Mouse (Mus musculus) splenic B cell, adult 2 months (primary cell): ENCODE data around the gene Mbnl2.

Experiments
- DNase-seq: peaks from one replicate; pipeline ENCODE4 v3.0.0-alpha.2; 2011; ENCODE audit warnings: low read depth, low spot score
- H3K27me3 ChIP-seq: 2 replicates; pipeline ENCODE4 v1.6.1; 2012; ENCODE audit warnings: mild to moderate bottlenecking, low read length, moderate library complexity, mixed read lengths; ENCODE audit not compliant: control insufficient read depth, poor library complexity, insufficient read depth, severe bottlenecking
- H3K36me3 ChIP-seq: 2 replicates; pipeline ENCODE4 v1.6.1; 2012; ENCODE audit warnings: mild to moderate bottlenecking, low read length, moderate library complexity, mixed read lengths; ENCODE audit not compliant: control insufficient read depth, poor library complexity, insufficient read depth, severe bottlenecking

The Mbnl2 gene

DNA sequence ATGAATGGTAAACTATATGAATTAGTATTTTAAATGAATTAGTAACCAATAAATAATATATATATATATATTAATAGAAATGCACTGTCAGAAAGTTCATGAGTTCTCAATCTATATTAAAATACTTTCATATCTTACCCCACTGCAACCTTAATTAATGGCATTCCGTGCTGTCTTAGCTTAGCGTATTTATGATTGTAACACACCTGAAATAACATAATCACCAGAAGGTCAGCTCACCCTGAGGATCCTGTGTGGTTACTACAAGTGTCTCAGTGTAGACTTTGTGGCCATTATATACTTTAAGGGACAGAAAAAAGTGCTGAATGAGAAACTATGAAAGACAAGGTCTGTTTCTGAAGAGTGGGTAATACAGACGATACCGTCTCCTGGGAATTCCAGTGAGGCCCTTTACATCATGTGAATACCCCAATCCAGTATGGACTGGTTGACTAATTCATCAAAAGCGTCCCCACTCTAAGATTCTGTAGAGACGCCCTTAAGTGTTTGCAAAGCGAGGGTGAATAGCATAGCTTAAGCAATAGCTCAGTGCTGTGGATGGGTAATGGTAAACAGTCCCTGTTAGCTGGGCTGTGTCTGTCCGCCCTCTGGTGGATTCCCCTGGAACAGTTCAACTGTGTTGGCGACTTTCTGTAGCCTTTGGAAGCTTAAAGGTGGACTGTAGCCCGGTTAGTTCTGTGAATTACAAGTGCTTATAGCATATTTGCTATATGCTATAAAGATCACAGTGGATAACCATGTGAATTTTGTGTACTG lies 122.6 kb downstream of the Mbnl2 start:
- peaks cover 6% of the 10 kb centered on the region; the same call in 1 of the 2 replicates for H3K36me3 ChIP-seq
- DNase-seq = peak; percentile 77

GRCm38 (mm10) chr14:120399614-120400013 lies 124.1 kb downstream of the Mbnl2 start:
- peaks cover 5% of the 10 kb centered on the region; the same call in 1 of the 2 replicates for H3K36me3 ChIP-seq
- H3K27me3 ChIP-seq = no peaks in the 10 kb centered on the region
- DNase-seq = no peak

More for the DNA sequence above, 122.6 kb downstream of the Mbnl2 start:
- H3K27me3 ChIP-seq = no peaks in the 10 kb centered on the region

GRCm38 (mm10) chr14:120401158-120401557 lies 125.7 kb downstream of the Mbnl2 start:
- H3K27me3 ChIP-seq = no peaks in the 10 kb centered on the region
- no peak for DNase-seq
- H3K36me3 ChIP-seq = peaks cover 3% of the 10 kb centered on the region; the same call in 1 of the 2 replicates

GRCm38 (mm10) chr14:120402715-120403114 lies 127.2 kb downstream of the Mbnl2 start:
- Histone ChIP-seq H3K27me3 (no peaks in the 10 kb centered on the region), H3K36me3 (no peaks in the 10 kb centered on the region; the same call in 1 of the 2 replicates)
- DNase-seq = no peak

DNA sequence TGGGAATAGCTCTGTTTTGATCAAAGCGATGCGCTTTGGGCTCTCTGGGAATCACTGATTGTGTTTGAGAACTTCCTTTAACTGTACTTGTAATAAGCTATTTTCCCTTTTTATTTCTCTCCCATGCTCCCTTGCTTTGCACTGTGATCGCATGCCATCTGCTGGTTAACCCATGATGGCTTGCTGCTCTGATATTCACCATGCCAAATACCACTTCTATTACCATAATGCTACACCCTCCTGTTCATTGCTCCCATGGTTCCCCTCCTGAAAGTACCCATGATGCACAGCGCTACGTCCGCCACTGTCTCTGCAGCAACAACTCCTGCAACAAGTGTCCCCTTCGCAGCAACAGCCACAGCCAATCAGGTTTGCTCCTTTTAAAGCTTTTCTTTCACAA lies 128.9 kb downstream of the Mbnl2 start:
- DNase-seq = no peak
- Histone ChIP-seq H3K27me3 (no peaks in the 10 kb centered on the region), H3K36me3 (no peaks in the 10 kb centered on the region; the same call in 1 of the 2 replicates)

DNA sequence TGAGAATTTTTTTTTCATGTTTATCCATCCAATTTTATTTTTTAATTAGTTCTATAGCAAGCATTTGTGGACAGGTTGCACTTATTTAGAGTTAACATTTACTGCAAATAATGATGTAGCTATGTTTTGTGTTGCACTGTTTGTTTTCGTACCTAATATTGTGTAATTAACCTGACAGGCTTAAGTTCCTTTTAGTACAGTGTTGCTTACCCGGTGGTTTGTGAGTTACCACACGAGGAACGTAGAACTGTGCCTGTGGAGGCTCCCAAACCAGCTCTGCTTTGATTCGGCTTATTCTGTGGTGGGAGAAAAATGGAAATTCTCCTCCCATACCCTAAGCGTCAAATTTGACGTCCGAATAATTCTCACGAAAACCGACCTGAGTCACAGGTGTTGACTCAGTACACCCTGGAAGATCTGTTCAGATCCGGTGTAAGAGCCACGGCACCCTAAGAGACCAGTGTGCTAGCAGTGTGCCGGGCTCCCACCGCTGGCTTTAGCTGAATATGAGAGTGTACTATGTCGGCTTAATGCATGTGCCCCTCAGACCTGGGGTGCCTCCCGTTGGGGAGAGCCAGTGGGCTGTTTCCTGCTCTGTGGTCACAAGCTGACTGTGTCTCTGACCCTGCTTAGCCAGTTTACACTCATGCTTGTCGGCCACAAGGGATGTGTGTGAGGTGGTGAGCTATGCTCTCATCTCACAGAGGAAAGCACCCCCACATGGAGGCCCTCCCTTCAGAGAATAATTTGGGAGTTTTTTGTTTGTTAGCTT lies 129.5 kb downstream of the Mbnl2 start:
- Histone ChIP-seq H3K27me3 (no peaks in the 10 kb centered on the region), H3K36me3 (no peaks in the 10 kb centered on the region)
- DNase-seq = peak; percentile 46

- DNase-seq = no peak
- H3K36me3 ChIP-seq = no peaks in the 10 kb centered on the region
- H3K27me3 ChIP-seq = no peaks in the 10 kb centered on the region
Observed at GRCm38 (mm10) chr14:120405597-120405996, 130.1 kb downstream of the Mbnl2 start.

GRCm38 (mm10) chr14:120406271-120406670 lies 130.8 kb downstream of the Mbnl2 start:
- no peaks in the 10 kb centered on the region for H3K36me3 ChIP-seq
- no peak for DNase-seq
- H3K27me3 ChIP-seq = no peaks in the 10 kb centered on the region

DNA sequence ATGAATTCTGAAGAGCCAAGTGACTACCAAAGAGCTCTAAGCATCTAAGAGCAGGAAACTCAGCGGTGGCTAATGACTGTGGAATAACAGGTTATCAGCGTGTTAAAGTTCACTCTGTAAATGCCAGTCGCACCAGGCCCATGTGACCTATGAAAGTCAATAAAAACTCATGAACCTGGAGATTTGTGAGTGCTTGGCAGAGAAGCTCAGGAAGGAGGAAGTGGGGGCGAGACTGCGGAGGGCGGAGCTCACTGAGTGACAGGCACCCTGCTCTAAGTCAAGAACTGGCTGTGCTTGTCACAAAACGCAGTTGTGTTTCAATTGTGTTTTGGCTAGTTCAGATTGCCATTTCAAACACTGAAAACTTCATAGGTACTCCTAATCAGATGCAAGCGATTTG lies 131.4 kb downstream of the Mbnl2 start:
- DNase-seq = peak; percentile 57
- Histone ChIP-seq H3K36me3 (no peaks in the 10 kb centered on the region), H3K27me3 (no peaks in the 10 kb centered on the region)

GRCm38 (mm10) chr14:120409854-120410253 lies 134.4 kb downstream of the Mbnl2 start:
- Histone ChIP-seq H3K27me3 (no peaks in the 10 kb centered on the region), H3K36me3 (no peaks in the 10 kb centered on the region)
- DNase-seq = no peak

GRCm38 (mm10) chr14:120416886-120417285 lies 141.4 kb downstream of the Mbnl2 start:
- no peaks in the 10 kb centered on the region for H3K27me3 ChIP-seq
- DNase-seq = no peak
- no peaks in the 10 kb centered on the region for H3K36me3 ChIP-seq

GRCm38 (mm10) chr14:120418964-120419363 lies 143.5 kb downstream of the Mbnl2 start:
- H3K27me3 ChIP-seq = no peaks in the 10 kb centered on the region
- no peak for DNase-seq
- 0 out of 2 replicates have a peak, but pooled peaks cover 2% of the 10 kb centered on the region for H3K36me3 ChIP-seq

DNA sequence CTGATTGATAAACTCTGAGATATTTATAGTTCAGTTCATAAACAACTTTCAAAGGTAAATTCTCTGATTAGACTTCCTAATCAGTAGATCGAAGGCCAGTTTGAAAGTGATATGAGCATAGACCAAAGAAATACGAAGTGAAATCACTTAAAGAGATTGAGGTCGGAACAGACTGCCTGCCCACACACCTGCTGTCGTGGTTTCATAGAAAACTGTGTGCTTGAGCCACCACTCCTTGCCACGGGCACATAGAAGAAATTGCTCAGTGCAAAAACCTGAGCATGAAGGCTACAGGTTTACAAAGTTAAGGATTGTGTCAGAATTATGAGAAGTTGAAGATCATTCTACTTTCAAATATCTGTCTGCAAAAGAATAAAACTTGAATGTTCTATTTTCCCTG lies 153.0 kb downstream of the Mbnl2 start:
- H3K36me3 ChIP-seq = peaks cover 5% of the 10 kb centered on the region
- H3K27me3 ChIP-seq = no peaks in the 10 kb centered on the region
- DNase-seq = no peak

DNA sequence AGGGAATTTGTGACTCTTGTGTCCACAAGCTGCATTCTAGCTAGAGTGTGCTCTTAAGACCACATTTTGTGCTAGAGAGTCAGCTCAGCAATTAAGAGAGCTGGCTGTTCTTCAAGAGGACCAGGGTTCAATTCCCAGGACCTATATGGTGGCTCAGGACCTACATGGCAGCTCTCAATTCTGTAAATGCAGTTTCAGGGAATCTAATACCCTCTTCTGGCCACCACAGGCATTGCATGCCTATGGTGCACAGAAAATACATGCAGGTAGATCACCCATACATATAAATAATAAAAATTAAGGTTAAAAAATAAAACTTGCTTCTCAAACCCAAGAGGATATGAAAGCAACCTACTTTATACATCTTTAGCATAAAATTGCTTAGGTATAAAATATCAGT lies 157.3 kb downstream of the Mbnl2 start:
- DNase-seq = peak; percentile 56
- Histone ChIP-seq H3K36me3 (0 out of 2 replicates have a peak, but pooled peaks cover 2% of the 10 kb centered on the region), H3K27me3 (no peaks in the 10 kb centered on the region)

DNA sequence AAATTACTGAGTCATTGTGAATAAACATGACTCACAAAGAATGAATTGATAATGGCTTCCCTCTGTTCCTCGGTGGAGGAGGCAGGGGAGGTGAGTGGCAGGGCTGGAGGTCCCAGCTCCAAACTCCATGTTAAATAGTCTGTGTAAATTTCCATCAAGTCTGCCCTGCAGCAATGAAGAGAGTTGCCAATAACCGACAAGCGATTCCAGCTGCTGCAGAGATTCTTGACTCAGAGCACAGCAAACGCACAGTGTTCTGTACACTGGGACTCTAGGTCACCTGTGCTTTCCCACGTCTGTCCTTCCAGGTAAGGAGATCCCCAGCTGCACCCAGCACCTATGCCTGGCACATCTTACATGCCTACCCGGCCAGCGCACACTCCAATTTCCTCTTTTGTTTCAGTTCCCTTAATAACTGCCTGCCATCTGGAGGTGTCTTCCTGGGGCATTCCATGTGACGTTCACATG lies 158.5 kb downstream of the Mbnl2 start:
- DNase-seq = peak; percentile 30
- H3K27me3 ChIP-seq = no peaks in the 10 kb centered on the region
- 0 out of 2 replicates have a peak, but pooled peaks cover 2% of the 10 kb centered on the region for H3K36me3 ChIP-seq
